Mouse (Mus musculus) lung, adult 2 months (tissue): ENCODE measurements around the gene Kat7.

Experiments used
- CTCF ChIP-seq: fragments of 200-500 bp; IDR thresholded peaks from 2 replicates; pipeline ENCODE4 v1.5.1; 2011; ENCODE audit warnings: mild to moderate bottlenecking, low read length, control low read depth; ENCODE audit not compliant: insufficient read depth
- POLR2A ChIP-seq: fragments of 200-500 bp; IDR thresholded peaks from 2 replicates; pipeline ENCODE4 v1.6.1; 2011; ENCODE audit warnings: low read depth, mild to moderate bottlenecking, control low read depth, low read length, borderline replicate concordance; ENCODE audit errors: extremely low read depth

GRCm38 (mm10) chr11:95318116-95318515 lies 8.1 kb upstream of the Kat7 start:
- no peak for TF ChIP-seq CTCF
- no peak for TF ChIP-seq POLR2A
